Mouse (Mus musculus) naive thymus-derived CD4-positive, alpha-beta T cell, adult 2 months (primary cell): ENCODE measurements around the gene Samd4b.

ENCODE experiments used
- DNase-seq: peaks from one replicate; pipeline ENCODE4 v3.0.0-alpha.2; 2011; ENCODE audit warnings: low read depth

Gene Samd4b

GRCm38 (mm10) chr7:28377190-28378065 lies 220.5 kb downstream of the Samd4b start:
- DNase-seq, result peak; percentile 73

- DNase-seq, result peak; percentile 87
Measured at GRCm38 (mm10) chr7:28376011-28376771, 221.8 kb downstream of the Samd4b start.

GRCm38 (mm10) chr7:28375176-28375921 lies 222.6 kb downstream of the Samd4b start:
- peak; percentile 95 for DNase-seq

- peak; percentile 69 for DNase-seq
Measured at GRCm38 (mm10) chr7:28374647-28375046, 223.3 kb downstream of the Samd4b start.

GRCm38 (mm10) chr7:28373891-28374495 lies 224.0 kb downstream of the Samd4b start:
- DNase-seq, result peak; percentile 59

- DNase-seq, result peak; percentile 95
Measured at GRCm38 (mm10) chr7:28373131-28373581, 224.8 kb downstream of the Samd4b start.

GRCm38 (mm10) chr7:28372251-28373108 lies 225.5 kb downstream of the Samd4b start, which contains the start of gene Plekhg2:
Gene Plekhg2, minus strand, starts transcription at chr7:28372599.
- DNase-seq, result peak; percentile 99

GRCm38 (mm10) chr7:28371514-28371989 lies 226.4 kb downstream of the Samd4b start:
- DNase-seq, result peak; percentile 58

- DNase-seq, result no peak
Measured at GRCm38 (mm10) chr7:28370977-28371513, 226.9 kb downstream of the Samd4b start.

GRCm38 (mm10) chr7:28370051-28370450 lies 227.9 kb downstream of the Samd4b start:
- no peak for DNase-seq

- no peak for DNase-seq
Measured at GRCm38 (mm10) chr7:28368276-28368920, 229.5 kb downstream of the Samd4b start.

GRCm38 (mm10) chr7:28367663-28368275 lies 230.2 kb downstream of the Samd4b start:
- no peak for DNase-seq

GRCm38 (mm10) chr7:28362441-28363060 lies 235.4 kb downstream of the Samd4b start:
- DNase-seq, result no peak

GRCm38 (mm10) chr7:28361647-28362341 lies 236.2 kb downstream of the Samd4b start:
- DNase-seq, result no peak

- no peak for DNase-seq
Measured at GRCm38 (mm10) chr7:28360291-28360690, 237.7 kb downstream of the Samd4b start.

GRCm38 (mm10) chr7:28359854-28360253 lies 238.1 kb downstream of the Samd4b start:
- DNase-seq, result no peak

- DNase-seq, result no peak
Measured at GRCm38 (mm10) chr7:28358431-28358830, 239.5 kb downstream of the Samd4b start.

- DNase-seq, result no peak
Measured at GRCm38 (mm10) chr7:28357984-28358383, 240.0 kb downstream of the Samd4b start.
